Mouse (Mus musculus) WW6 (cell line): ENCODE measurements around the gene Smtnl2.
"Not testable (repeated sequence)": the region's sequence is repeated elsewhere in the genome, so short reads cannot be mapped to it uniquely, and the experiment has no call there.

Experiments used
- DNase-seq: peaks from one replicate; pipeline ENCODE4 v3.0.0-alpha.2; 2013; ENCODE audit warnings: low read depth, low spot score

The Smtnl2 gene

GRCm38 (mm10) chr11:72411093-72411921, at the start of gene Smtnl2:
Gene Smtnl2 (minus strand): TSS chr11:72411713.
- DNase-seq, result peak; percentile 87

- DNase-seq, result no peak
Observed at GRCm38 (mm10) chr11:72458502-72458901, 47.0 kb upstream of the Smtnl2 start.

DNA sequence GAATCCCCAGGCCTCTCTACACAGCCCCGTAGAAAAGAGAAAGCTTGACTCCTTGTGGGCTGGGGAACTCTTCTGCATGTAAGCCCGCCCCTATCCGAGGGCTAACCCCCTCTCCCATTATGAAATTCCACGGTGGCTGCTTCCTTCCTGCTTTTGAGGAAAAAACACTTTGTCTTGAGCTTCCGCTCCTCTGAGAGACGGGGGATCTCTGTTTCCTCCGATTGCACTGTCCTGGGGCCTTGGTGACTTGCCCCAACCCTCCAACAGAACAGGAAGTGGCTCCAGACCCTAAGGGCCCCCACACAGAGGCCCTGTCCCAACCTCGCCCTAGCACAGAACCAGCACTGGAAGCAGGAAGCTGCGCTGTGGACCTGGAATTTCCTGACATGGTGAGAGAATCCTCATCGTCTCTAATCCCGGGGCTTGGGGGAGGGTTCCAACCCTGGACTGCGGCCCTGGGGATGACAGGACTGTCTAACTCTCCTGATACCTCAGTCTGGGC, 46.5 kb upstream of the Smtnl2 start:
- no peak for DNase-seq

DNA sequence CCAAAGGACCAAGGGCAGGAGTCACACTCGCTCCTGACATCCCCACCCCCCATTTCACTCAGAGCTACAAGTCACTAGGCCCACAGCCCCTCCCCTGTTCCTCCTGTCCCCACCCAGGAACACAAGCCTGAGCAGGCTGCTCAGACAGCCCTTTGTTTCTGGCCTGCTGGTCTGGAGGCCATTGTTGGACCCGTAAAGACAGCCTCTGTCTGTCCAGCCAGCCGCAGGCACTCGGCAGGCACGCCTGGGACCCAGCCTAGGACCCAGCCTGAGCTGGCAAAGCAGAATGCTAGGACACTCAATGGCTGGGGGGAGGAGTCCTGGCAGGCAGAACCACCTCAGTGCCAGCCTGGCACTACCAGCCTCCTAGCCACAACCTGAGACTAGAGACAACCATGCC, 44.2 kb upstream of the Smtnl2 start:
- no peak for DNase-seq

- no peak for DNase-seq
Observed at GRCm38 (mm10) chr11:72453105-72453953, 41.8 kb upstream of the Smtnl2 start.

DNA sequence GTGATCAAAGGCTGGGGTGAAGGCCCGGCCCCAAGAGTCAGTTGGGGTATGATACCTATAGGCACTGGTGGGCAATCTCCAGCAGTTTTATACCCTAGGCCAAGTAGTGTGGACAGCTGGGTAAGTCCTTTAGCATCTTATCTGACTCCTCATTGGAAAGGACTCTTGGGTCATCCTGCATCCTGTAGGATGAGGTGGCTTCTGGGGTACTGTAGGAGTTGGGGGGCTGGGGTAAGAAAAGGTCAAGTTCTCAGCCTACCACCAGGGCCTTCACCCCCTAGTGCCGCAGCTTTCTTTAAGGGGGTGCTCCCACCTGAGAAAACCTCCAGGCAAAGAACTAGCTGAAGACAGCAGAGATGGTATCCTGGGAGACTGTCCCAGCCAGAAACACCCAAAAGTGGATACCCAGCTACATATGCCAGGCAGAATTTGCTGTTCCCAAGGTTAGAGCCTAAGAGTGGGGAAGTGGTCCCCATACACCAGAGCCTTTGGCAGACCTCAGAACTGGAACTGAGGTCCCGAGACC, 40.7 kb upstream of the Smtnl2 start:
- no peak for DNase-seq

- no peak for DNase-seq
Observed at GRCm38 (mm10) chr11:72447475-72447874, 36.0 kb upstream of the Smtnl2 start.

GRCm38 (mm10) chr11:72446311-72447105, 35.0 kb upstream of the Smtnl2 start:
- peak; percentile 81 for DNase-seq

- DNase-seq, result peak; percentile 92
Observed at GRCm38 (mm10) chr11:72440965-72441664, 29.6 kb upstream of the Smtnl2 start, which contains the start of gene Mybbp1a. Gene Mybbp1a (plus strand): TSS chr11:72441355.

GRCm38 (mm10) chr11:72440597-72440964, 29.1 kb upstream of the Smtnl2 start:
- not testable (repeated sequence) for DNase-seq

- no peak for DNase-seq
Observed at GRCm38 (mm10) chr11:72438411-72438810, 26.9 kb upstream of the Smtnl2 start.

GRCm38 (mm10) chr11:72436756-72437650, 25.5 kb upstream of the Smtnl2 start:
- DNase-seq, result no peak

- no peak for DNase-seq
Observed at GRCm38 (mm10) chr11:72436271-72436670, 24.8 kb upstream of the Smtnl2 start.

- DNase-seq, result no peak
Observed at GRCm38 (mm10) chr11:72435694-72436045, 24.2 kb upstream of the Smtnl2 start.

- no peak for DNase-seq
Observed at GRCm38 (mm10) chr11:72434963-72435693, 23.6 kb upstream of the Smtnl2 start, which contains the start of gene Ggt6. Gene Ggt6 (plus strand): TSS chr11:72435526.

GRCm38 (mm10) chr11:72430311-72431068, 19.0 kb upstream of the Smtnl2 start:
- not testable (repeated sequence) for DNase-seq

GRCm38 (mm10) chr11:72429288-72429690, 17.8 kb upstream of the Smtnl2 start:
- peak; percentile 78 for DNase-seq

DNA sequence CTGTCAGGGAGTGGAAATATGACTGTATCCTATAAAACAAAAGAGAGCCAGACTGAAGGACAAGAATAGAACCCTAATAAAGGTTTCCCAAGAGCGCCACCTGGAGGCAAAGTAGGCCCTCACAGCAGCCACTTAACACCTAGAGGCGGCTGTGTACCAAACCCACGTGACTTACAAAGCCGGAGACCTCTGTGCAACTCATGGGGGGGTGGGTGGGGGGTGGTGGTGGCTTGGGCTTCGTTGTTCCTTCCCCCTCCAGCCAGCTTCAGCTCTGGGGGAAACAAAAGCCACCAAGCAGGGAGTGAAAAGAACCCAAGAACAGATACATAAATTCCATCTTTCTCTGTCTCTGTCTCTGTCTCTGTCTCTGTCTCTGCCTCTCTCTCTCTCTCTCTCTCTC, 17.2 kb upstream of the Smtnl2 start:
- peak; percentile 70 for DNase-seq
